Mouse (Mus musculus): Measurements from ENCODE around the gene Fam187b.
A peak's percentile ranks its signal among the peaks of the same experiment; 100 is the strongest.

The Fam187b gene

DNA sequence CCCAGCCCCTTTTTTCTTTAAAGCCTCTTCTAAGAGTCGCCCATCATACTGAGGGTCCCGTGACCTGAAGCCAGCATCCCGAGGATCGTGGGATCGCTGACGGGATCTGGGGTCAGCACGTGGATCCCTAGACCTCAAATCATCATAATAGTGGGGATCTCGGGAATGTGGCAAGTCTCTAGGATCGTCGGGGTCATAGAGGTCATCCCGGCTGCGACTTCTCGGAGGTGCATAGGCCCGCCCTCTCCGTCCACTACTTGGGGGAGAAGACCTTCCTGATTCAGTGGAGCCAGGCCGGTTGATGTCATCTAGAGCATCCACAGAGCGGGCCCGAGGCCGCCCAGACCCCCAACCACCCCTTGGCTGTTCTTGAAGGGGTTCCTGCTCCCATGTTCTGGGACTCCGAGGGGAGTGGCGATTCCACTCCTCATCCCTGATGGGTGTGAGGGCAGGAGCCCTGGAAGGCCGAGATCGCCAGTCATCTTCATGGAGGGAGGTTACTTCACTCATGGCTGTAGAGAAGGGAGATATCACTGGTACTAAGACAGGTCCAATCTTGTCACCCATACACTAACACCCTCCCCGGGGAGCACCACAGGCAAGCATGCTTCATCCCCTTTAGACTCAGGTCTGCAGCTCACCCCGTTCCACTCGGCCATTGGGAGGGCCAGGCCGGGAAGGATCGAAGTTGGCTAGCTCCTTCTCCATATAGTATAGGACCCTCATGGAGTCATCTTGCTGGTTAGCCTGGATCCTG, 15.3 kb upstream of the Fam187b start:
- no peak for DNase-seq (ENCODE audit: low spot score in 2 of 2)

DNA sequence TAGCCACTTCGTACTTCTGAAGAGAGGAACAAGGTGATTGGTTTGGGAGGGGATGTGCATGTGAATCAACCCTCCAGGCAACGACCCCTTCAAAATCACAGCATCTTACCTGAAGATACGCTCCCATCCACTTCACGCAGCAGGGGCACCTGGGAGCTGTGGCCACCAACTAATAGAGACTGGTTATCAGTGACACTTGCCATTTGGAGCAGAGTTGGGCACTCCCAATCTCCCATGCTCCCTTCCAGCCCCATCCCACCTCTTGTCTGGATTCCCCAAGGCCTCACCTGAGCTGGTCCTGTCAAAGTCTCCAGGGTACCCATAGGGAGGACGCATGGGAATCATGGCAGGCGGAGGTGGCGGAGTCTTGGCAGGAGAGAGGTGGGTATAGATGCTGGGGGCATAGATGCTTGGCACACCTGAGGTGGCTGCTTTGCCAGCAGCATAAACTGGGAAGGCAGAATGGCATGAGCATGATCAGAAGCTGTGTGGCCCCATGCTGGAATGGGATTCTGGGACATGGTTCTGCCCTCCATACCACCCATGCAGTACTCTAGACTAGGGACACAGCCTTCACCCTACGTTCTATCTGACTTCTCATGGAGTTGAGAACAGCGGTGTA, 14.6 kb upstream of the Fam187b start:
- no peak for DNase-seq (ENCODE audit: low spot score in 2 of 2)

DNA sequence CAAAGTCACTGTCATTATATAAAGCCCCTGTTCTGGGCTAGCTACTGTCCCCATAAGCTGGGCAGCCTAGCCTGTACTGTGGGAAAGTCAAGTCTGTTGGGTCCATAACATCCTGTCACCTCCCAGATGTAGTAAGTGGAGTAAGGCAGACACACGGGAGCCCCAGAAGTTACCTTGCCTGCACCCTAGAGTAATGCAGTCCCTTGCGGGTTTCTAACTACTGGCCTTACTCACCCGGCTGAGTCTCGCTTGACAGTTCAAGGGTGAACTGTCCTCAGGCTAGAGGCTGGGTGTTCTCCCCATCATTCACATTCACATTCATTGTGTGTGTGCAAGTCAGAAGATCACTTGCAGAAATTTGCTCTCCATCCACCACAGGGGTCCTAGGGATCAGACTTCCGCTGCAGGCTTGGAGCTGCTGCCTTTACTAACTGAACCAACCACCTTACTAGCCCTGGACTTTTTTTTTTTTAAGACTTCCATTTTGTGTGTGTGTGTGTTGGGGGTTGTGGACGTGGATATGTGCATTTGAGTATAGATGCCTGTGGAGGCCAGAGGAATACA, 13.7 kb upstream of the Fam187b start:
- no peak for DNase-seq (ENCODE audit: low spot score in 2 of 2)

DNA sequence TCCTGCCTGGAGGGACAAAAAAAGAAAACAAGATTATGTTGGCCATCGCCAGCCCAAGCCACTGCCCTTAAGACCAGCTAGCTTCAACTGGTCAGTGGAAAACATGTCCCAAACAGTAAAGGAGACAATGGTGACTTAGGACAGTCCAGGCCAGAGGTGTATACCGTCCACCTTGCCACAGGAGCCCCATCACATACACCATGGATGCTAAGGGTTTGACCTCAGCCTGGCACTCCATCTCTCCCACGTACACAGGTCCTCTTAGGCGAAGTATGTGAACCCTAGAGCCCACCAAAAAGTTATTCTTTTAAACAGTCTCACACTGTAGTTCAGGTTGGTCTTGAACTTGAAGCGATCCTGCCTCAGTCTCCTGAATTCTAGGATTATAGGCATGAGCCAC, 10.7 kb upstream of the Fam187b start:
- no peak for DNase-seq (ENCODE audit: low spot score in 2 of 2)

DNA sequence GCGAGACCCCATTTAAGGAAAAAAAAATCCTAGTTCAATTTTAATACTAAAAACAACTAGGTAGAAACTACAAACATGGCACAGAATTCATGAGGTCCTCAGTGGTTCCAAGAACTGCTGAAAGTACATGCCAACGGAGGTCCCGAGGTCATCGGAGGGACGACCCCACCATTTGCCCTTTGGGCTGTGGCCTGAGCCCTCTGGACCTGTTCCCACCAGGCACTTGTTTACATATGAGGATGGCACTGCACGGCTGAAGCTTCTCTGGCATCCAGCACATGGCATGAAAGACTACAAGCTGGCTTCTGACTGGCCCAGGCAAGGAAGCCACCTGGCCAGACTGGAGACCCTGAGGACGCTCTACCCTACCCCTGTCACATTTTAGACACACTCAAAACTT, 9.2 kb upstream of the Fam187b start:
- no peak for DNase-seq (ENCODE audit: low spot score in 2 of 2)

DNA sequence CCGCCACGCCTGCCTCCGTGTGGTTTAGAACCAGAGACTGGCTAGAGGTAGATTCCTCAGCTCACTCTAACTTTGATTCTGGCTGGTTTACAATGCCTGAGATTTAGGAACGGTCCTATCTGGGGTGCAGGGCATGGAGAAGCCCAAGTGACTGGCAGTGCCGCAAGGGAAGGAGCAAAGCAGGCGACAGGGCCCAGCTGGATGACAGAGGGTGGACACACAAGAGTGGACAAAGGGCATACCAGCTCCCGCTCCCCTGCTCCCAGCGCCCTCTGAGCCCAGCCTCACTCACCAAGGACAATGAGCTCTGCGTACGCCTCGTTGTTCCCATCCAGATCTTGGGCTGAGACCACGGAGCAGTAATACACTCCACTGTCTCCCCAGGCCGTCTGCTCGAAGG, 7.9 kb upstream of the Fam187b start:
- no peak for DNase-seq (ENCODE audit: low spot score in 2 of 2)

GRCm38 (mm10) chr7:30966657-30967056, 6.9 kb upstream of the Fam187b start:
- no peak for DNase-seq (ENCODE audit: low spot score in 2 of 2)

GRCm38 (mm10) chr7:30968611-30969010, 5.0 kb upstream of the Fam187b start:
- no peak for DNase-seq (ENCODE audit: low spot score in 2 of 2)

GRCm38 (mm10) chr7:30969174-30969573, 4.4 kb upstream of the Fam187b start:
- no peak for DNase-seq (ENCODE audit: low spot score in 2 of 2)

DNA sequence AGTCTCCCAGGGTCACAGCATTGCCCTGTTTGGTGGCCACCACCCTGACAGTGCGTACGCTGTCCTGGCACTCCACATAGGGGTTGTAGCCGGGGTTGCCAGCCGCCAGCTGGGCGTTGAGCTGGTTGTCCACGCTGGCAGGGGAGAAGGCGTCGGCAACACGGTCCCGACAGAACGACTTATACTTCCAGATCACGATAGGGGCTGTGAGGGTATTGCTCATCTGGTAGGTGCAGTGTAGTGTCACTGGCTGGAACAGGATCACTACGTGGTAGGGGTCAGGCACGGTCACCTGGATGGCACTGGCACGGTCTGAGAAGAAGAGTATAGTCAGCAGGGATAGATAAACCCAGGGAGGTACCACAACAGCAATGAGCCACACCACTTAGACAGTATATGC, 1.7 kb upstream of the Fam187b start:
- DNase-seq (ENCODE audit: low spot score in 2 of 2): no peak

DNA sequence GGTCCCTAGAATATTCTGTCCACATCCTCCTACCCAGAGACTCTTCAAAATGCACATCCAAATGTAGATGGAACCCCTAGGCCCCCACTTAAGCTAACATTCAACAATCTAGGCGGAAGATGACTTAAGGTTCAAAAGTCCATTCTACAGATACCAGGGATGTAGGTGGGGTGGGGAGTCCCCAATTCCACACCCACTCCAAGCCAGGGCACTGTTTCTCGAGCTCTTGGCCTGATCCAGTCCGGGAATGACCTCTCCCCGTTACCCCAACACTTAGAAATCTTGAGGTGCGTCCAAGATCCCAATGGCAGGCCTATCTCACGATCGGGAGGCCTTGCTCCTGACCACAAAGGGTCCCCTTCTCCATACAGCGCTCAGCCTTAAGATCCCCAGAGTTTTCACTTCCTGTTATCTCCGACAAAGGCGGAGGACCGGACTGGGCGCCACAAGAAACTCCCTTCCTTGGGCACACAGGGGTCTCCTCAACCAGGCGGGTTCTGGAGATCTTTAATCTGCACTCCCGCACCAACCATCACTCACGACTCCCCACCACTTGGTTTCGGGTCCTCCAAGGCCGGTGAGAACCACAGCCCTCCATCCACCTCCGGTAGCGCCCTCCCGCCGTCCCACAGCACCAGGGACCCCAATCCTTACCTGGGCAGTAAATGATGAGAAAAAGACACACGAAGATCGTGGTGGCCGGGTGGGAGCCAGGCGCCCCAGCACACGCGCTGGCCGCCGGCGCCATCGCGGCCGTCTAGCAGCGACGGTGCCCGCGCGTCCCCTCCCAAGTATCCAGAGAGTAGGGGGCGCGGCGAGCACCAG, 952 bp upstream of the Fam187b start:
- no peak for DNase-seq (ENCODE audit: low spot score in 2 of 2)

DNA sequence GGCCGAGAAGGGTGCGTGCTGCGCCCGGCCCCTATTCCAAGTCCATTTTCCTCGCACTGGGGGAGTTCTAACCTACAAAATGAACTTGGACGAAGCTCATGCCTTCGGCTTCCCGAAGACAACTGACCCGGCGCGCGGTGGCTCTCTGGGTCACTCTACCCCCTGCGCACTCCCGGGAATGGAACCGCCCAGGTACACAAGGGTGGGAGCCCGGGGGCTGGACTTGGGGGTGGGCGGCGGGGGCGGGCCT, 414 bp upstream of the Fam187b start, which contains the start of gene Lsr:
Lsr (minus strand) TSS at position 214 of the 250 bp plus-strand sequence.
- DNase-seq (ENCODE audit: low spot score in 2 of 2): no peak

- DNase-seq (ENCODE audit: low spot score in 2 of 2): no peak
Measured at GRCm38 (mm10) chr7:30981703-30982102, 8.1 kb downstream of the Fam187b start.

- no peak for DNase-seq (ENCODE audit: low spot score in 2 of 2)
Measured at GRCm38 (mm10) chr7:30985357-30985756, 11.8 kb downstream of the Fam187b start.

GRCm38 (mm10) chr7:30988519-30989162, 15.1 kb downstream of the Fam187b start:
- no peak for DNase-seq (ENCODE audit: low spot score in 2 of 2)

DNA sequence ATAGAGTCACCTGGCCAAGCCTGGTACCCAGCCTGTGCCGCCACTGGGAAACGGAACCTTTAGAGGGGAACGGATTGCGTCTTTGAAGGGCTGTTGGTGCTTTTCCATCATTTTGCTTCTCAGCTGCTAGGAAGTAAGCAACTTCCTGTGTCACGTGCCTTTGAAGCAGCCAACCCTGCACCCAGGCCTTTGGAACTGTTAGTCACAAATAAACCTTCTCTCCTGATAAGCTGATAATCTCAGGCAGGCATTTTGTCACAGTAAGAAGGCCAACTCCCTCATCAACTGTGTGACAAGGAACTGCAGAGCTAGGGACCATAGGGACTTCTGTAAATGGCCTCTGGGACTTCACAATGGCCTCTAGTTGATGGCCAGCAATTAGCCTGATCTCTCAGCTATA, 18.6 kb downstream of the Fam187b start:
- no peak for DNase-seq (ENCODE audit: low spot score in 2 of 2)

- no peak for DNase-seq (ENCODE audit: low spot score in 2 of 2)
Measured at GRCm38 (mm10) chr7:30993986-30994385, 20.4 kb downstream of the Fam187b start.

DNA sequence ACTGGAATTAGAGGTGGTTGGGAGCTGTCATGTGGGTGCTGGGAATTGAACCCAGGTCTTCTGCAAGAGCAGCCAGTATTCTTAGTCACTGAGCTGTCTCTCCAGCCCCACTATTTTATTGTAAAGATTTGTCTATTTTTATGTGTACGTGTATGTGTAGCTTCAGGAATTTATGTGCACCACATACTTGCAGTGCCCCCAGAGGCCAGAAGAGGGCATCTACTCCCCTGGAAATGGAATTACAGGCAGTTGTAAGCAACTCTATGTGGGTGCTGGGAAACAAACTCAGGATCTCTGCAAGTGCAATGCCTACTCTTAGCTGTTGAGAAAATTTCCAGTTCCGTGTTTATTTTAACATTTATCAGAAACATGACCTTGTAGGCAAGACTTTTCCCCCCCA, 22.9 kb downstream of the Fam187b start:
- DNase-seq (ENCODE audit: low spot score in 2 of 2): no peak

DNA sequence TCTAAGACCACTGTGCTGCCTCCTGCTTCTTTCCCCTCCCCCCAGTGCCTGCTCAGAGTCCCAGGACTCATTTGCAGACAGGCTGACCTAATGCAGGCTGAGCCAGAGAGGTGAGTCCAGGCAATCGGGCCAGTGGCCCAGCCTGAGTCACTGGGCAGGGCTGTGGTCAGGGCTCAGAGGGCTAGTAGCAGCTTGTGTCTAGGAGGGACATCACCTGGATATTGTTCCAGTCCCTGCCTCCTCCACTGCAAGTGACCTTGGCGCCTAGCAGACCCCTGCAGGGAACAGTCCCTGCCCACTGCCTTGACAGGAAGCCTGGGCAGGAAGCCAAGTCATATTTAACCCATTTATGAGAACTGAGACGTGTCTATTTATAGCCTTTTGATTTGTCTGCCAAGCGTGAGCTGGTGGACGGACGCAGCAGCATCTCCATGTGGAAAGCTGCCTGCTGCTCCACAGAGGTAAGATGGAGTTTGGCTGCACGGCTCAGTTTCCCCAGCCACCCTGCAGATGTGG, 27.0 kb downstream of the Fam187b start:
- DNase-seq (ENCODE audit: low spot score in 2 of 2): peak; percentile 40 to 42

- peak in 1 of 2 experiments; percentile 18 for DNase-seq (ENCODE audit: low spot score in 2 of 2)
Measured at GRCm38 (mm10) chr7:31002650-31003049, 29.1 kb downstream of the Fam187b start.

GRCm38 (mm10) chr7:31007775-31008174, 34.2 kb downstream of the Fam187b start:
- no peak for DNase-seq (ENCODE audit: low spot score in 2 of 2)

GRCm38 (mm10) chr7:31008175-31008574, 34.6 kb downstream of the Fam187b start:
- DNase-seq (ENCODE audit: low spot score in 2 of 2): no peak

Measured in urinary bladder, postnatal 36 days (tissue).